Mouse (Mus musculus) gastrocnemius, adult 2 months (tissue): ENCODE measurements around the gene Ndufs3. TPM values are rescaled to one million over a fixed set of nuclear protein-coding genes. Genes with fewer than 3 reads are reported as not detected.

Experiments used
- DNase-seq: peaks from one replicate; pipeline ENCODE4 v3.0.0; 2022
- H3K27ac ChIP-seq: fragments of 200-600 bp; 2 replicates; pipeline ENCODE4 v1.8.1; 2022; ENCODE audit warnings: mild to moderate bottlenecking
- H3K4me3 ChIP-seq: fragments of 200-600 bp; 2 replicates; pipeline ENCODE4 v1.8.1; 2022; ENCODE audit warnings: mild to moderate bottlenecking, moderate library complexity
- CTCF ChIP-seq: fragments of 200-600 bp; IDR thresholded peaks from 2 replicates; pipeline ENCODE4 v1.8.1; 2022; ENCODE audit warnings: antibody characterized with exemption, mild to moderate bottlenecking, moderate library complexity
- intact Hi-C: fragments of 180-260 bp; cut with DNase I; formaldehyde crosslinking; loops from one replicate; pipeline ENCODE4 v1.15.1; 2025
- total RNA-seq, 2 experiments: library from RNA; stranded (reverse); gene quantifications; 2 replicates each; pipeline ENCODE4 v1.2.3; 2021

Ndufs3 gene
- total RNA-seq, 2 experiments from 2014 or later: 460 to 625 TPM

DNA sequence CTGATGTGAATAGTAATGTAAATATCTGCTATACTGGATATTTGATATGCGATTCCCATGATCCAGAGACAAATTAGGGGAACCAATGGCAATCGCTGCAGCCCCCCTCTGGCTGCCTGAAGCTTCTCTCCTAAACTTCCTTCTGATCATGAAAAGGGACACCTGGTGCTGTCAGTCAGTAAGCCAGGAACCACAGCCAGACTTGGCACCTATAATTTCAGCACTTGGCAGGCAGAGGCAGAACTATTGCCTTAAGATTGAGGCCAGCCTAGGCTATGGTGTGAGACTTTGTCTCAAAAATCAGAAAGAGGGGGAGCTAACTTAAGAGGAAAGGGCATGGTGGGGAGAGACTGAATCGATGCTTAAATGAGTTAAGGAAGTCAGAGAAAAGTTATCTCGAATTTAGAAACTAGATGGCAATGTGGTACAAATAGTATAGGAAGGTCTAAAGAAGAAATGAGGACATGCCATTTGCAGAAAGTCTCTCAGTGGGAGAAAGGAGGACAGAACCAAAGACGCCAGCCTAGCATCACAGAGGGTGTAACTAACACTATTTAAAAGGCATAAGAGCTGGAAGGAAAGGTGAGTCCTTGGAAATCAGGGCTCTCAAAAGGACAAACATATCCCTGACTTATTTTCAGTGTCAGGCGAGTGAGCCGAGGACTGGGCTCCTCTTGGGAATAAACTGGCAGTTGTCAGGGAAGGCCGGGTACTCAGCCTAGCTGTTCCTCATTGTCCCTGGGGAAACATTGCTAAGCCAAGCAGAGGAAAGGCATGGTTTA is 33.3 kb downstream of the Ndufs3 start:
- peak overlapping the region; percentile 28 for H3K4me3 ChIP-seq
- DNase-seq: peak; percentile 78
- H3K27ac ChIP-seq: peak overlapping the region; percentile 89
- TF ChIP-seq CTCF: no peak
- intact Hi-C loops: loop anchor here (10.0 kb wide), 1 partner anchor 163 kb away; the partner anchor contains the start of gene Rapsn

GRCm38 (mm10) chr2:90870136-90870601 is 34.5 kb downstream of the Ndufs3 start:
- intact Hi-C loops: loop anchor here (10.0 kb wide), 1 partner anchor 165 kb away; the partner anchor contains the start of gene Rapsn
- no peak for TF ChIP-seq CTCF
- peak; percentile 57 for DNase-seq
- H3K27ac ChIP-seq: peak overlapping the region; percentile 89
- H3K4me3 ChIP-seq: peak overlapping the region; percentile 28

DNA sequence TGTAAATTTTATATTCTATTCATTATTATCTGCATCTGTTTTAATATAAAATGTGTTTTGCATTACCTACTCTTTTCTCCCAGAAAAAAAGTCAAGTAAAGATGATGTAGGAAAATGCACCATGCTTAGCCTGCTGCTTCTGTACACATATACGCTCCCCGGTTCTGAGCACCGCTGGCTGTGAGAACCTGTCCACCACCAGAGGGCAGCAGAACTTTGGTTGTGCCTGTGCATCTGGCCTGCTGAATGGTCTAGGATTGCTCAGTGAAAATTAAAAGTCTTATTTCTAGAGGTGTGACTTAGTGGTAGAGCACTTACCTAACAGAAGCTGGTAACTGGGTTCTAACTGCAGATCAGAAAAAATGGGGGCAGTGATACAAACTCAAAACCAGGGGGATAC is 38.1 kb downstream of the Ndufs3 start:
- TF ChIP-seq CTCF: peak; percentile 99
- DNase-seq: peak; percentile 88
- intact Hi-C loops: loop anchor here (2.0 kb wide), 2 partner anchors 194 to 234 kb away; no protein-coding TSS in a partner anchor
- no peak overlapping the region for H3K4me3 ChIP-seq
- H3K27ac ChIP-seq: peak overlapping the region; percentile 41

DNA sequence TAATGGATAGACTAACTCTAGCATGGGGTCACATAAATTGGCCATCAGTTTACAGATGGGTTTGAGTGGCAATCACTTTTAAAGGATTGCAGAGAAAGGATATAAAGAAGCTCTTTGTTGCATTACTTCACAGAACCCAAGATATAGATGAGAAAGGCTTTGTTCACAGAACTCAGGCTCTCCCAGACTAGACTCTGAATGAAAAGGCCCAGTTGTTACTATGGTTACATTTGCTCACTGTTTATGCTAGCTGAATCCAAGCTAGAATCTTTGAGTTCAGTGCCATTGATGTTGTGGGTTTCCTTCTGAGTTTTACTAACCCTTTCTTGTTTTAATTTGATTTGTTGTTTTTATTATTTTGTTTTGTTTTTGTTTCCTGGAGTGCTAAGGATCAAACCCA is 40.4 kb downstream of the Ndufs3 start:
- no peak for TF ChIP-seq CTCF
- DNase-seq: no peak
- no peak overlapping the region for H3K4me3 ChIP-seq
- intact Hi-C loops: no loop called here
- no peak overlapping the region for H3K27ac ChIP-seq

DNA sequence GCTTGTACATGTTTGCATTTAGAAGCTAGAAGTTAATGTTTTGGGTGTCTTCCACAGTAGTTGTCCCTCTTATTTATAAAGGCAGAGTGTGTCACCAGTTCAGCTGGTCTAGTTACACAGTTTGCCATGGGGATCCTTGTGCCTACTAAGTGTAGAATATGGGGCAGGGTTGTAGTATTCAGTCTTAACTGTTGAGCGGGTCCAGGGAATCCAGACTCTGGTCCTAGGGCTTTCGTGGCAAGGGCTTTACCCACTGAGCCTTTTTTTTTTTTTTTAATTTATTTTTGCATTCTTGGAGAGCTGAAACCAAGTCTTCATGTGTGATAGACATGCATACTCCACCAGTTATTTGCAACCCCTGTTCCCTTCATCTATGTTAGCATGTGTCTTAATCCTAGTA is 43.1 kb downstream of the Ndufs3 start:
- intact Hi-C loops: no loop called here
- H3K27ac ChIP-seq: no peak overlapping the region
- no peak for DNase-seq
- TF ChIP-seq CTCF: no peak
- no peak overlapping the region for H3K4me3 ChIP-seq

- DNase-seq: no peak
- H3K4me3 ChIP-seq: no peak overlapping the region
- no peak for TF ChIP-seq CTCF
- H3K27ac ChIP-seq: no peak overlapping the region
- intact Hi-C loops: no loop called here
Observed at GRCm38 (mm10) chr2:90850401-90850800, 54.2 kb downstream of the Ndufs3 start.

- Histone ChIP-seq H3K4me3 (peak overlapping the region; percentile 86), H3K27ac (peak overlapping the region; percentile 96; the same call in 1 of the 2 replicates)
- TF ChIP-seq CTCF: no peak
- intact Hi-C loops: no loop called here
- DNase-seq: no peak
Observed at GRCm38 (mm10) chr2:90848331-90848730, 56.3 kb downstream of the Ndufs3 start.

DNA sequence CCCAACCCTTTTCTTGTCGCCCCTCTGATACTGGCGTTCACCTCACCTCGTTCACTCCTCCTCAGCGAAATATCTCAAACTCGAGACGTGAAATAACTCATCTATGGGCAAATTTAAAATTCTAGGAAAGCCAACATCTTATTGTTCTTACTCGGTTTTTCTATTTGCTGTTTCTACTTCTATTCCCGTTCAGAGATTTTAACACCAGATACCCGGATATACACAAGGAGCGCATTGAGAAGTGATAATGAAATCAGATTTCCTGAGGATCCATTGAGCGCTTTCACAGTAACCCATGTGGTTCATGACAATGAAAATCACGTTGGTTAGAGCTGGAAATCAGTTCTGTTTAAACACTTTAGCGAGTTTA is 57.0 kb downstream of the Ndufs3 start:
- Histone ChIP-seq H3K27ac (peak overlapping the region; percentile 96), H3K4me3 (peak overlapping the region; percentile 86)
- TF ChIP-seq CTCF: no peak
- intact Hi-C loops: no loop called here
- no peak for DNase-seq

DNA sequence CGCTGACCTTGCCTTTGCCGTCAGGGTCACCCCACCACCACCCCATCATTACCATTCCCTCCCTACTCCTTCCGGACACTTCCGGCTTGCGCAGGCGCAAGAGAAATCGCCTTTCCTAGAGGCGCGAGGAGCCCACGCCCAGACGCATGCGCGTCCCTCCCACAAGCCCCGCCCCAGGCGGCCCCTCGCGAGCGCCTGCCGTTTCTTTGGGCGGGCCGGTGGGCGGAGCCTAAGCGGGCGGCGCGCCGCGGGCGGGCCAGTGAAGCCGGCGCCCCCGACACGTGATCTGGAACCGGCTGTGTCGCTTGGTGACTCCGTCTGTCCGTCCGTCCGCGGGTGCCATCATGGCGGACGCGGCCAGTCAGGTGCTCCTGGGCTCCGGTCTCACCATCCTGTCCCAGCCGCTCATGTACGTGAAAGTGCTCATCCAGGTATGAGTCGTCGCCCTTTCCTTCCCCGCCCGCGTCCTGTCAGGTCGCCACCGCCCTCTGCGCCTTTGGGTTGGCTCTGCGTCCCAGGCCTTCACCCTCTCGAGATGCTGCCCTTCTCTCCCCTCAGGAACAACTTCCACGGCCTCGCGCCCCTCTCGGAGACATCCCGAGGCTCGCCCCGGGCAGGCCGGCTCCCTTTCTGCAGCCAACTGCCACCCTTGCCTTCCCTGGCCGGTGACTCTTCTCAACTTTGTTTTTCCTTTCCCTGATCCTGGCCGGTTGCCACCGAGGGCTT is 57.5 kb downstream of the Ndufs3 start, which contains the start of gene Mtch2:
Gene Mtch2 (plus strand): TSS at position 201 of the 726 bp plus-strand sequence.
- peak within 1 kb of the TSS; percentile 96 for H3K27ac ChIP-seq
- intact Hi-C loops: no loop called here
- peak within 1 kb of the TSS; percentile 86 for H3K4me3 ChIP-seq
- DNase-seq: peak; percentile 100
- TF ChIP-seq CTCF: no peak

DNA sequence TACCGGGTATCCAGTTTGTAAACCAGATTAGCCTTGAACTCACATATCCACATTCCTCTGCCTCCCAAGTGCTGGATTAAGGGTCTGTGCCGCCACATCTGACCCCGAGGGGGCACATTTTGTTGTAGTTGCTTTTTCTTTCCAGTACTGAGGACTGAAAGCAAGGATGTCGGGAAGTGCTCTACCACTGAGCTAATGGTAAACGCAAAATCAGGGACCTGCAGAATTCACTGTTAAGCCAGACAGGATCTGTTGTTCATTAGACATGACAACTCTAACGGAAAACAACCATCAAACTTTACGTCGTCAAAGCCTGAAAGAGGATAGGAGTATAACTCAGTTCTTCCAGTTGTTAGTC is 58.1 kb downstream of the Ndufs3 start:
- peak overlapping the region; percentile 86 for H3K4me3 ChIP-seq
- DNase-seq: peak; percentile 33
- H3K27ac ChIP-seq: peak overlapping the region; percentile 96
- intact Hi-C loops: no loop called here
- no peak for TF ChIP-seq CTCF

- Histone ChIP-seq H3K27ac (peak overlapping the region; percentile 96), H3K4me3 (peak overlapping the region; percentile 86)
- no peak for TF ChIP-seq CTCF
- intact Hi-C loops: no loop called here
- no peak for DNase-seq
Observed at GRCm38 (mm10) chr2:90846171-90846570, 58.5 kb downstream of the Ndufs3 start.

- H3K27ac ChIP-seq: no peak overlapping the region
- DNase-seq: no peak
- intact Hi-C loops: no loop called here
Observed at GRCm38 (mm10) chr2:90845234-90845633, 59.4 kb downstream of the Ndufs3 start.

More at GRCm38 (mm10) chr2:90845234-90845633, 59.4 kb downstream of the Ndufs3 start:
- no peak overlapping the region for H3K4me3 ChIP-seq
- TF ChIP-seq CTCF: no peak

Other genes starting within 250 kb of the Ndufs3 start
- 10 to 100 TPM; 11.2 to 12.5 TPM for gene Nup160, start 227.6 kb downstream of the Ndufs3 start, total RNA-seq
- gene Fnbp4, start 159.5 kb downstream of the Ndufs3 start, total RNA-seq: 10 to 100 TPM; 17.9 to 19.7 TPM
- gene Agbl2, start 122.1 kb downstream of the Ndufs3 start, total RNA-seq: under 1 TPM; 0.18 to 0.20 TPM
- 100 to 1,000 TPM; 156 to 179 TPM for gene Mtch2, start 57.7 kb downstream of the Ndufs3 start, total RNA-seq
- gene C1qtnf4, start 19.0 kb downstream of the Ndufs3 start, total RNA-seq: 1 to 10 TPM; 4.3 to 6.1 TPM
- gene Kbtbd4, start 87 bp downstream of the Ndufs3 start, total RNA-seq: 10 to 100 TPM; 18.5 to 20.6 TPM
- 10 to 100 TPM; 59.5 to 62.3 TPM for gene Celf1, start 35.6 kb upstream of the Ndufs3 start, total RNA-seq
- gene Rapsn, start 130.8 kb upstream of the Ndufs3 start, total RNA-seq: 10 to 100 TPM; 28.3 to 30.2 TPM
- gene Psmc3, start 149.2 kb upstream of the Ndufs3 start, total RNA-seq: 100 to 1,000 TPM; 226 to 256 TPM
- 10 to 100 TPM; 18.7 to 22.0 TPM for gene Slc39a13, start 165.6 kb upstream of the Ndufs3 start, total RNA-seq
- gene Spi1, start 177.6 kb upstream of the Ndufs3 start, total RNA-seq: 1 to 10 TPM in 1 of 2 experiments, under 1 TPM in 1; 0.87 to 1.2 TPM
- gene Mybpc3, start 213.3 kb upstream of the Ndufs3 start, total RNA-seq: under 1 TPM in 1 of 2 experiments, not detected in 1; 0.06 TPM